Mouse (Mus musculus): ENCODE data around the gene Mok.

DNA sequence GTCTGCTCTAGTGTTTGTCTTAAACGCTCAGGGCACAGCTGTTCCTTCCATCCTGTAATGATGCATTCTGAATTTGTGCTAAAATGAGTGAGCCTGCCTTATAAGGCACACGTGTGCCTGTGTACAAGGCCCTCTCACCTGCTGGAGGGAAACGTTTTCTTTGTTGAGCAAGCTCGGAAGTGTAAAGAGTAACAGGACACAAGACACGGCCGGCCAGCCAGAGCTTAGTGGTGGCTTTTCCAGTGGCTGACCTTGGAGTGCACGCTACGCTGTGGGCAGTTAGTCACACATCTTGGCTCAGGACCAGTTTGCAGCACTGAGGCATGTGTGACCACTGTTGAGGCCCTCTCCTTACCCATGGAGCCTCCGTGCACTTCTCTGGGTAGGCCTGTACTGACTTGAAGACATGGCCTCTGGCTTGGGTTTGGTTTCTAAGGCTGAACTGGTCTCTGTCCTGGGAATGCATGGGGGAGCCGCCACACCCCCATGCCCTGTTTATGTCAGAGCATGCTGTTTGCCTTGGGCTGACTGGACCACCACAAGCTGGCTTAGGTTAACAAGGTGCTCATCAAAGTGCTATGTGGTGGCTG lies 42.8 kb downstream of the Mok start:
- TF ChIP-seq GATA1 (IDR thresholded peaks at IDR 0.05; ENCODE audit: borderline replicate concordance, low read length) (no peak), FLI1 (IDR thresholded peaks at IDR 0.05; ENCODE audit: low read length) (no peak)

Measured in megakaryocyte, embryonic 14.5 days (primary cell).